Mouse (Mus musculus): ENCODE results near the gene Arhgap45. TPM values are rescaled to one million over a fixed set of nuclear protein-coding genes. Genes with fewer than 3 reads are reported as not detected.
A peak's percentile ranks its signal among the peaks of the same experiment; 100 is the strongest.

Gene Arhgap45
- polyA plus RNA-seq, 2 experiments, result 7.9 to 20.9 TPM

DNA sequence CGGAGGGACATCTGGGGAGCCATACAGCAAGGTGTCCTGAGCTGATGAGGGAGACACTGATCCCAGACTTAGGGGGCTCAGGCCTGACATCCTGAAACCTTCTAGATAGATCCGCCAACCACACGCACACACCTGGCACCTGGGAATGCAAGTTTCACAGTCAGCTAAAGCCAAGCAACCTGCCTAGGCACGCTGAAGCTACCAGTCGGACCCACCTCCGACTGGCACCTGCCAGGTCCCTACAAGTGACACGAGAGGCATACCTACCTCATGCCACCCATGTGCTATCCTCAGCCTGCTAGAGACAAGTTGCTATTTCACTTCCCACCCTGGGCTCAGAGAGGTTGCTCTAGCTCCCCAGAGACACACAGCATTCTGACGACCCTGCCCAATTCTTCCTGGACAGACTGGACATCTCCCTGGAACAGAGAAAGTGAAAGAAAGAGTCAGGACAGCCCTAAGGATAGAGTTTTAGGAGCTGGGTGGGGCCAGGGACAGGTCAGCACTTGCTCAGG is 27.1 kb upstream of the Arhgap45 start:
- WGBS (ENCODE audit: insufficient replicate concordance), result 43% methylated on average over 8 of the region's 8 CpGs

DNA sequence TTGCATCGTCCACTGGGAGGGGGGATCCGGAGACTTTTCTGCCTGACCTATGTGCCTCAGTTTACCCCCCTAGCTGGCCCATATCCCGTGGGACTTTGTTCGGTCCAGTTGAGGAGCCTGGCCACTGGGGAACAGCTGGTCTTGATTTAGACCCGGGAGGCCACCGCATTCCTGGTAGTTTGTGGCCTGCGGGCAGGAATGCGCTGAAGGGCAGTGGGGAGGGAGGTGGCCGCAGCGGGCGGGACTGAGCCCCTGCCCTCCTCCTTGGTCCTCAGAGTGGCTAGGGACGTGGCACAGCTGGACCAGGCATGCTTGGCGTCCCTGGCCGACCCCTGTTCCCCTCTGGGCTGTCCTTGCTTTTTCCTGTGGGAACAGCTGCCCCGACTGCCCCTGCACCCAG is 26.6 kb upstream of the Arhgap45 start:
- 55% methylated on average over 15 of the region's 15 CpGs for WGBS (ENCODE audit: insufficient replicate concordance)
- Histone ChIP-seq H3K9ac (replicated peaks) (no peak overlapping the region), H3K27ac (no peak overlapping the region), H3K4me1 (replicated peaks; ENCODE audit: control insufficient read depth in 2 of 2, insufficient read depth in 2 of 2, low read length in 1 of 2) (peaks cover 26 to 32% of the 10 kb centered on the region in 2 experiments), H3K36me3 (replicated peaks; ENCODE audit: control insufficient read depth, insufficient read depth, low read depth) (no peaks in the 10 kb centered on the region), H3K4me2 (ENCODE audit: low read depth) (peak overlapping the region; percentile 97; the same call in 1 of the 2 replicates), H3K27me3 (ENCODE audit: control insufficient read depth, insufficient read depth, low read length) (peaks cover 23% of the 10 kb centered on the region), H3K9me3 (ENCODE audit: control insufficient read depth, low read length) (no peaks in the 10 kb centered on the region; the same call in 1 of the 2 replicates), H3K4me3 (ENCODE audit: insufficient read depth in 1 of 2, low read depth in 2 of 2, low read length in 2 of 2) (peak overlapping the region; percentile 47 to 57; a peak in 1 of 4 replicates)
- DNase-seq (ENCODE audit: low read depth in 3 of 3, low spot score in 3 of 3) (no peak), ATAC-seq (ENCODE audit: insufficient read depth) (no peak)
- no peak for TF ChIP-seq EP300 (IDR thresholded peaks at IDR 0.05; ENCODE audit: low read depth)
- no peak for TF ChIP-seq CTCF (IDR thresholded peaks at IDR 0.05; ENCODE audit: low read depth)

More for the DNA sequence above, 27.1 kb upstream of the Arhgap45 start:
- H3K4me3 ChIP-seq (ENCODE audit: insufficient read depth in 1 of 2, low read depth in 2 of 2, low read length in 2 of 2), result peak overlapping the region; percentile 47 to 57
- ATAC-seq (ENCODE audit: insufficient read depth) (no peak), DNase-seq (ENCODE audit: low read depth in 3 of 3, low spot score in 3 of 3) (no peak)
- no peak overlapping the region for H3K9ac ChIP-seq (replicated peaks)
- peaks cover 26 to 34% of the 10 kb centered on the region in 2 experiments for H3K4me1 ChIP-seq (replicated peaks; ENCODE audit: control insufficient read depth in 2 of 2, insufficient read depth in 2 of 2, low read length in 1 of 2)
- H3K27me3 ChIP-seq (ENCODE audit: control insufficient read depth, insufficient read depth, low read length), result peaks cover 23% of the 10 kb centered on the region
- H3K36me3 ChIP-seq (replicated peaks; ENCODE audit: control insufficient read depth, insufficient read depth, low read depth), result no peaks in the 10 kb centered on the region
- no peaks in the 10 kb centered on the region; the same call in 1 of the 2 replicates for H3K9me3 ChIP-seq (ENCODE audit: control insufficient read depth, low read length)
- H3K4me2 ChIP-seq (ENCODE audit: low read depth), result peak overlapping the region; percentile 97
- TF ChIP-seq EP300 (IDR thresholded peaks at IDR 0.05; ENCODE audit: low read depth), result no peak
- TF ChIP-seq CTCF (IDR thresholded peaks at IDR 0.05; ENCODE audit: low read depth), result no peak
- no peak overlapping the region for H3K27ac ChIP-seq

DNA sequence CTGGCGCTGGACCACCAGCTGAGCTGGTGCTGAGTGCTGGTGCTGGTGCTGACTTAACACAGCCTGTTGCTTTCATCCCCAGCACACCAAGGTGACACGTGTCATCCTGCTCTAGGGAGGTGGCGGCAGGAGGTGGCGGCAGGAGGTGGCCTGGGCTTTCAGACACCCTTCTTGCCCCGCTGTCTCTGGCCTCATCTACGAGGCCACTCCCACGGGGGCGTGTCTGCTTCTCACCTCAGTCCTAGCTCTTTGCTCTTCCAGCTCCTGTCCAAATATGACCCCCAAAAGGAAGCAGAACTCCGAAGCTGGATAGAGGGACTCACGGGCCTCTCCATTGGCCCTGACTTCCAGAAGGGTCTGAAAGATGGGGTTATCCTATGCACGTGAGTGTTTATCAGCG is 25.4 kb upstream of the Arhgap45 start:
- 60% methylated on average over 12 of the region's 12 CpGs for WGBS (ENCODE audit: insufficient replicate concordance)
- Histone ChIP-seq H3K9ac (replicated peaks) (no peak overlapping the region), H3K27me3 (ENCODE audit: control insufficient read depth, insufficient read depth, low read length) (peaks cover 23% of the 10 kb centered on the region), H3K36me3 (replicated peaks; ENCODE audit: control insufficient read depth, insufficient read depth, low read depth) (no peaks in the 10 kb centered on the region), H3K27ac (no peak overlapping the region), H3K4me2 (ENCODE audit: low read depth) (no peak overlapping the region; the same call in 1 of the 2 replicates), H3K4me1 (replicated peaks; ENCODE audit: control insufficient read depth in 2 of 2, insufficient read depth in 2 of 2, low read length in 1 of 2) (peaks cover 26 to 31% of the 10 kb centered on the region in 2 experiments), H3K4me3 (ENCODE audit: insufficient read depth in 1 of 2, low read depth in 2 of 2, low read length in 2 of 2) (no peak overlapping the region), H3K9me3 (ENCODE audit: control insufficient read depth, low read length) (no peaks in the 10 kb centered on the region; the same call in 1 of the 2 replicates)
- TF ChIP-seq EP300 (IDR thresholded peaks at IDR 0.05; ENCODE audit: low read depth) (no peak), CTCF (IDR thresholded peaks at IDR 0.05; ENCODE audit: low read depth) (no peak)
- ATAC-seq (ENCODE audit: insufficient read depth) (no peak), DNase-seq (ENCODE audit: low read depth in 3 of 3, low spot score in 3 of 3) (no peak)

DNA sequence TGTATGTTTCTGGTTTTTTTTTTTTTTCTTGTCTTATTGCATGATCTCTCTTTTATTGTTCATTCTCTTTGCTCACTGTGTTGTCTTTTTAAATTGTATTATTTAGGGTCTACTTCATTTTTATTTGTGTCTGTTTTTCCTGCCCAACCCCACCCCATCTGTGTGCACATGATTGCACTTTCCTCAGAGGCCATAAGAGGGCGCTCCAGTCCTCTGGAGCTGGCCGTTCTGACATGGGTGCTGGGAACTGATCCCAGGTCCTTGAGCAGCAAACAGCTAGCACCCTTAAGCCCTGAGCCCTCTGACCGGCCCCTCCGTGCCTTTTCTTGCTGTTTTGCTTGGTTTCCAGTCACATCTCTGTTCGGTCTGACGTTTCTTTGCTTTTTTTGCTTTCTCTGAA is 24.9 kb upstream of the Arhgap45 start:
- H3K4me1 ChIP-seq (replicated peaks; ENCODE audit: control insufficient read depth in 2 of 2, insufficient read depth in 2 of 2, low read length in 1 of 2), result peaks cover 22 to 26% of the 10 kb centered on the region in 2 experiments
- H3K9ac ChIP-seq (replicated peaks), result no peak overlapping the region
- 86% methylated on average over 6 of the region's 6 CpGs for WGBS (ENCODE audit: insufficient replicate concordance)
- no peak overlapping the region for H3K4me3 ChIP-seq (ENCODE audit: insufficient read depth in 1 of 2, low read depth in 2 of 2, low read length in 2 of 2)
- peaks cover 23% of the 10 kb centered on the region for H3K27me3 ChIP-seq (ENCODE audit: control insufficient read depth, insufficient read depth, low read length)
- H3K4me2 ChIP-seq (ENCODE audit: low read depth), result no peak overlapping the region
- ATAC-seq (ENCODE audit: insufficient read depth) (no peak), DNase-seq (ENCODE audit: low read depth in 3 of 3, low spot score in 3 of 3) (no peak)
- TF ChIP-seq EP300 (IDR thresholded peaks at IDR 0.05; ENCODE audit: low read depth) (no peak), CTCF (IDR thresholded peaks at IDR 0.05; ENCODE audit: low read depth) (peak; percentile 56)
- H3K9me3 ChIP-seq (ENCODE audit: control insufficient read depth, low read length), result no peaks in the 10 kb centered on the region; the same call in 1 of the 2 replicates
- H3K36me3 ChIP-seq (replicated peaks; ENCODE audit: control insufficient read depth, insufficient read depth, low read depth), result no peaks in the 10 kb centered on the region
- no peak overlapping the region for H3K27ac ChIP-seq

DNA sequence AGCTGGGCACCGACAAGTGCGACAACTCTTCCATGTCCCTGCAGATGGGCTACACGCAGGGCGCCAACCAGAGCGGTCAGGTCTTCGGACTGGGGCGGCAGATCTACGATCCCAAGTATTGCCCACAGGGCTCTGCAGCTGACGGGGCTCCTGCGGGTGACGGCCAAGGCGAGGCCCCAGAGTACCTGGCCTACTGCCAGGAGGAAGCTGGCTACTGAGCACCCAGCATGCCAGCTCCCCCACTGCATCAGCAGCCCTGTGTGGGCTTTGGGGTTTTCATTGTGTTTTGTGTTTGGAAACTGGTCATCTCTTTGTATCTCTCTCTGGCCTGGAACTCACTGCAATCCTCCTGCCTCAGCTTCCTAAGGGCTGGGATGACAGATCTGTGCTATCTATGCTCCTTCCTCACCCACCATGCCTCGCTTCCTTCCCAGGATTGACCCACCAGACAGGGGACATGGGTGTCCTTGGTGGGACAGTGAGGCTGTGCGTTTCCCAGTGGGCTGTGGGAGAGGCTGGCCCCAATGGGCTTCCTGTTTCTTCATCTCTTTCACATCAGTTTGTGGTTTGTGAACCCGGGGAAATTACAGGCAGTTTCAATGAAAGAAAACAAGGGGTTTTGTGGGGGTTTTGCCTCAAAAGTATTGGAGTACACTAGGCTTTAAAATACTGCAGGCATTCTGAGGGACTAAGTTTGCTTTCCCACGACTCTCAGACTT is 21.9 kb upstream of the Arhgap45 start:
- Histone ChIP-seq H3K27me3 (ENCODE audit: control insufficient read depth, insufficient read depth, low read length) (peaks cover 6% of the 10 kb centered on the region), H3K27ac (no peak overlapping the region; the same call in 1 of the 2 replicates), H3K4me1 (replicated peaks; ENCODE audit: control insufficient read depth in 2 of 2, insufficient read depth in 2 of 2, low read length in 1 of 2) (peaks cover 9% of the 10 kb centered on the region in 2 experiments), H3K9me3 (ENCODE audit: control insufficient read depth, low read length) (no peaks in the 10 kb centered on the region; the same call in 1 of the 2 replicates), H3K4me2 (ENCODE audit: low read depth) (no peak overlapping the region), H3K36me3 (replicated peaks; ENCODE audit: control insufficient read depth, insufficient read depth, low read depth) (peaks cover 8% of the 10 kb centered on the region), H3K9ac (replicated peaks) (no peak overlapping the region), H3K4me3 (ENCODE audit: insufficient read depth in 1 of 2, low read depth in 2 of 2, low read length in 2 of 2) (no peak overlapping the region)
- ATAC-seq (ENCODE audit: insufficient read depth), result no peak
- no peak for DNase-seq (ENCODE audit: low read depth in 3 of 3, low spot score in 3 of 3)
- TF ChIP-seq EP300 (IDR thresholded peaks at IDR 0.05; ENCODE audit: low read depth), result no peak
- no peak for TF ChIP-seq CTCF (IDR thresholded peaks at IDR 0.05; ENCODE audit: low read depth)
- WGBS (ENCODE audit: insufficient replicate concordance), result 57% methylated on average over 16 of the region's 16 CpGs

Data from liver, embryonic 14.5 days (tissue).